Mouse (Mus musculus) limb, embryonic 13.5 days (tissue): ENCODE data around the gene Nt5c. TPM values are rescaled to one million over a fixed set of nuclear protein-coding genes. Genes with fewer than 3 reads are reported as not detected.
"Not testable (repeated sequence)": the region's sequence is repeated elsewhere in the genome, so short reads cannot be mapped to it uniquely, and the experiment has no call there.

ENCODE experiments used
- ATAC-seq: fragments of 200-750 bp; cut with Nextera tagmentation; 2 replicates; pipeline ENCODE4 v1.8.0; 2017; ENCODE audit warnings: low read depth, moderate number of reproducible peaks, moderate TSS enrichment; ENCODE audit not compliant: low FRiP score
- H3K27ac ChIP-seq: fragments of 300-500 bp; sonication (generic); 2 replicates; pipeline ENCODE4 v1.5.1; 2015; ENCODE audit warnings: inconsistent platforms, mild to moderate bottlenecking, moderate library complexity
- H3K27me3 ChIP-seq: fragments of 300-500 bp; sonication (generic); 2 replicates; pipeline ENCODE4 v1.6.1; 2015; ENCODE audit warnings: mild to moderate bottlenecking, inconsistent platforms
- H3K36me3 ChIP-seq: fragments of 300-500 bp; sonication (generic); 2 replicates; pipeline ENCODE4 v1.6.1; 2015; ENCODE audit warnings: inconsistent platforms, mild to moderate bottlenecking, moderate library complexity
- H3K4me1 ChIP-seq: fragments of 300-500 bp; sonication (generic); 2 replicates; pipeline ENCODE4 v1.6.1; 2015; ENCODE audit warnings: inconsistent platforms
- H3K4me2 ChIP-seq: fragments of 300-500 bp; sonication (generic); replicated peaks from 2 replicates; pipeline ENCODE4 v1.6.1; 2015; ENCODE audit warnings: inconsistent platforms, mild to moderate bottlenecking, moderate library complexity
- H3K4me3 ChIP-seq: fragments of 300-500 bp; sonication (generic); 2 replicates; pipeline ENCODE4 v1.5.1; 2015; ENCODE audit warnings: moderate library complexity, mild to moderate bottlenecking, inconsistent platforms
- H3K9ac ChIP-seq: fragments of 300-500 bp; sonication (generic); 2 replicates; pipeline ENCODE4 v1.6.1; 2015; ENCODE audit warnings: mild to moderate bottlenecking, inconsistent platforms
- H3K9me3 ChIP-seq: fragments of 300-500 bp; sonication (generic); 2 replicates; pipeline ENCODE4 v1.6.1; 2016; ENCODE audit warnings: inconsistent platforms
- WGBS: fragments of 180-500 bp; shearing (Covaris S2); methylation state at CpG from one replicate; pipeline ENCODE4 v1.1.7; 2015; 5-methylcytosine and 5-hydroxymethylcytosine counted together
- polyA plus RNA-seq: library from polyadenylated mRNA; unstranded; fragments of >200 nt; fragmentation: Nextera tagmentation; extraction: Ambion mirVana; gene quantifications from 2 replicates; pipeline ENCODE4 v1.2.1, GENCODE M21; 2015

The Nt5c gene
- polyA plus RNA-seq, 1 experiment from 2014 or later: 65.4 TPM

DNA sequence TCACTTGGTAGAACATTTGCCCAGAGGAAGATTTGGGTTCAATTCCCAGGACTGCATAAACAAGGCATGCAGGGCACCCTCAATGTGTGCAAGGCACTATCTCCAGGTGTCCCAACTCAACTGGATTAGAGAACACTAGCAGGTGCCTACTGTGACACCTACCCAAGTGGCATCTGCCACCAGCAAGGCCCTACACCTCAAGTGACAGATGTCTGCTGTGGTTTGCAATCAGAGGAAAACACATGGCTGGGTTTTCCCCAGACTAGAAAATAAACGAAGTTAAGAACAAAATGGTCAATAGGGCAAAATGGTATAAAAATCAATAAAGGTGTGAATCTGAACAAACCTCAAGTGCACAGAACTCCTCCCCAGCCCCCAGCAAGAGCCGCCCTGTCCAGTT, 16.4 kb upstream of the Nt5c start:
- Histone ChIP-seq H3K4me1 (peaks cover 39% of the 10 kb centered on the region), H3K9me3 (no peaks in the 10 kb centered on the region), H3K27ac (no peak overlapping the region), H3K36me3 (peaks cover 13% of the 10 kb centered on the region), H3K9ac (no peak overlapping the region), H3K4me2 (no peak overlapping the region), H3K27me3 (no peaks in the 10 kb centered on the region), H3K4me3 (no peak overlapping the region)
- no peak for ATAC-seq
- WGBS: 87% methylated on average over 2 of the region's 2 CpGs

DNA sequence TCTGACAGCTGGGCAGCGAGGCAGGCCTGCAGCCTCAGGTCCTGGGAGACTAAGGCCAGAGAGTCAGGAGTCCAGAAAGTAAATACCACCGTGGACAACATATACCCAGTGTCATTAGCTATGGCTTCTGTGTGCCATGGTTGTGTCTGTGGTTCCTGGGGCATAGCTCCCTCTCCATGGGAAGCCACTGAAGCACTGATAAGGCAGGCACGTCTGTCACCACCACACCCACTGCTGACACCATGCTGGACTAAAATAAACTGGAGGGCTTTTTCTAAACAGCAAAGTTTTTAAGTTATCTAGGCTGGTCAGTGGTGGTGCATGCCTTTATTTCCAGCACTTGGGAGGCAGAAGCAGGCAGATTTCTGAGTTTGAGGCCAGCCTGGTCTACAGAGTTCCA, 14.9 kb upstream of the Nt5c start:
- Histone ChIP-seq H3K4me3 (no peak overlapping the region), H3K27me3 (no peaks in the 10 kb centered on the region), H3K27ac (no peak overlapping the region), H3K4me1 (peaks cover 24% of the 10 kb centered on the region), H3K36me3 (peaks cover 26% of the 10 kb centered on the region), H3K9ac (no peak overlapping the region), H3K4me2 (no peak overlapping the region), H3K9me3 (no peaks in the 10 kb centered on the region)
- ATAC-seq: no peak
- WGBS: 79% methylated on average over 3 of the region's 3 CpGs

DNA sequence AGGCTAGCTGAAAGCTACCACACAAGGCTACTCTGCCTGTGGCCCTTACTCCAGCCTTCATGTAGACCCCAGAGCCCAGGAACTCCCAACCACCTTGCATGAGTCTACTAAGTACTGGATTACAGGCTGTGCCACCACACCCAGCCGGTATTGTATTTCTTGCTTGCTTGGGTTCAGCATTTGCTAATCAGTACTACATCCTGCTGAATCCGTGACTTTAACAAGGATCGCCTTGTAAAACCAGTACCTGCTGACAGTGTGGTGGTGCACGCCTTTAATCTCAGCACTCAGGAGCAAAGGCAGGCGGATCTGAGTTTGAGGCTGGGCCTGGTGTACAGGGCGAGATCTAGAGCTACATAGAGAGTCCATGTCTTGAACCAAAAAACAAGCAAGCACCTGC, 11.0 kb upstream of the Nt5c start:
- 86% methylated on average over 6 of the region's 6 CpGs for WGBS
- Histone ChIP-seq H3K9me3 (no peaks in the 10 kb centered on the region), H3K36me3 (peaks cover 62% of the 10 kb centered on the region), H3K4me2 (no peak overlapping the region), H3K9ac (no peak overlapping the region), H3K27me3 (no peaks in the 10 kb centered on the region), H3K4me3 (no peak overlapping the region), H3K27ac (no peak overlapping the region), H3K4me1 (no peaks in the 10 kb centered on the region)
- no peak for ATAC-seq

DNA sequence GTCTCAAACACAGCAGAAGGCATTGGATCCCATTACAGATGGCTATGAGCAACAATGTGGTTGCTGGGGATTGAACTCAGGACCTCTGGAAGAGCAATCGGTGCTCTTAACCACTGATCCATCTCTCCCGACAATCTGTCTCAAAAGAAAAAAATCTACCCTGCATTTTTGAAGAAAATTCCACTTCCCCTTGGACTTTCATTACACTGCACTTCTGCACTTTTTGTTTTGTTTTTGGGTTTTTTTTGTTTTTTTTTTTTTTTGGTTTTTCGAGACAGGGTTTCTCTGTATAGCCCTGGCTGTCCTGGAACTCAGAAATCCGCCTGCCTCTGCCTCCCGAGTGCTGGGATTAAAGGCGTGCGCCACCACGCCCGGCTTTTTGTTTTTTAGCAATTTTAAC, 4.9 kb upstream of the Nt5c start:
- not testable (repeated sequence) for ATAC-seq, H3K4me3 ChIP-seq, H3K27me3 ChIP-seq, H3K27ac ChIP-seq, H3K4me2 ChIP-seq, H3K4me1 ChIP-seq, H3K9ac ChIP-seq, H3K9me3 ChIP-seq
- 83% methylated on average over 9 of the region's 9 CpGs for WGBS
- peaks cover 50% of the 10 kb centered on the region for H3K36me3 ChIP-seq

DNA sequence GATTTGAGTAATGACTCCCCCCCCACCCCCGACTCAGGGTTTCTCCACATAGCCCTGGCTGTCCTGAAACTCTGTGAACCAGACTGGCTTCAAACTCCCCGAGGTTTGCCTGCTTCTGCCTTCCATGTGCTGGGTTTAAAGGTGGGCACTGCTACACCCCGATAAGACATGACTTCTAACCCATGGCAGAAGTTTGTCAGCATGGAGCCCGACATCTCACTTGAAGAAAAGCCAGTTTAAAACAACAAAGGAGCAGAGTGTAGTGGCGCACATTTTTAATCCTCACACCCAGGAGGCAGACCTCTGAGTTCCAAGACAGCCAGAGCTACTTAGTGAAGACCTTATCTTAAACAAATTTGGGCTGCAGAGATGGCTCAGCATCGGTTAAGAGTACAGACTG, 725 bp upstream of the Nt5c start:
- WGBS: 41% methylated on average over 6 of the region's 6 CpGs
- peak overlapping the region; percentile 85 for H3K4me2 ChIP-seq
- peaks cover 27% of the 10 kb centered on the region for H3K36me3 ChIP-seq
- H3K9ac ChIP-seq: peak overlapping the region; percentile 78
- H3K9me3 ChIP-seq: no peaks in the 10 kb centered on the region
- H3K4me3 ChIP-seq: peak overlapping the region; percentile 65
- H3K4me1 ChIP-seq: peaks cover 14% of the 10 kb centered on the region
- no peaks in the 10 kb centered on the region for H3K27me3 ChIP-seq
- no peak overlapping the region for H3K27ac ChIP-seq
- no peak for ATAC-seq

GRCm38 (mm10) chr11:115490441-115491355, 964 bp downstream of the Nt5c start:
- peak overlapping the region; percentile 49; the same call in 1 of the 2 replicates for H3K27ac ChIP-seq
- peak; percentile 54; the same call in 1 of the 2 replicates for ATAC-seq
- peaks cover 14% of the 10 kb centered on the region for H3K4me1 ChIP-seq
- peak overlapping the region; percentile 65 for H3K4me3 ChIP-seq
- H3K36me3 ChIP-seq: peaks cover 19% of the 10 kb centered on the region
- no peaks in the 10 kb centered on the region for H3K9me3 ChIP-seq
- H3K4me2 ChIP-seq: peak overlapping the region; percentile 85
- no peaks in the 10 kb centered on the region for H3K27me3 ChIP-seq
- WGBS: 23% methylated on average over 25 of the region's 25 CpGs
- H3K9ac ChIP-seq: peak overlapping the region; percentile 78

DNA sequence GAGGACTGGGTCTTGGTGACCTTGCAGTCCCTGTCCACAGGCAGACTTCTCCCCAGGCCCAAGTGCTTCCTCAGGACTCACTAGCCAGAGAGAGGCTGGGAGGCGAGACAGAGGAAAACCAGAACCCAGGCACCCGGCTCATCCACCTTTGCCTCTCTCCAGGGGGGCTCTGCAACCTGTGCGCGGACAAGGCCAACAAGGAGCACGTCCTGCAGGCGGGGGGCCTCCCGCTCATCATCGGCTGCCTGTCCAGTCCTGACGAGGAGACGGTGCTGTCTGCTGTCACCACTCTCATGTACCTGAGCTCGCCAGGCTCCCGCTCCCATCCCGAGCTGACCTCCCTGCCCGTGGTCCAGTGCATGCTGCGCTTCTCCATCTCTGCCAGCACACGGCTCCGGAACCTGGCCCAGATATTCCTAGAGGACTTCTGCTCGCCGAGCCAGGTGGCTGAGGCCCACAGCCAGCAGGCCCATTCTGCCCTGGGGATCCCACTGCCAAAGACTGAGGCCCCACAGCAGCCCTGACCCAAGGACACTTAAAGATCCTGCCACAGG, 3.0 kb downstream of the Nt5c start:
- H3K4me1 ChIP-seq: peaks cover 14% of the 10 kb centered on the region
- peaks cover 19% of the 10 kb centered on the region for H3K36me3 ChIP-seq
- H3K4me3 ChIP-seq: no peak overlapping the region
- 0 out of 2 replicates have a peak overlapping the region, but pooled peaks have one; percentile 25 for H3K9ac ChIP-seq
- no peak overlapping the region for H3K4me2 ChIP-seq
- H3K27me3 ChIP-seq: no peaks in the 10 kb centered on the region
- H3K9me3 ChIP-seq: no peaks in the 10 kb centered on the region
- 85% methylated on average over 19 of the region's 19 CpGs for WGBS
- no peak overlapping the region for H3K27ac ChIP-seq
- ATAC-seq: no peak

DNA sequence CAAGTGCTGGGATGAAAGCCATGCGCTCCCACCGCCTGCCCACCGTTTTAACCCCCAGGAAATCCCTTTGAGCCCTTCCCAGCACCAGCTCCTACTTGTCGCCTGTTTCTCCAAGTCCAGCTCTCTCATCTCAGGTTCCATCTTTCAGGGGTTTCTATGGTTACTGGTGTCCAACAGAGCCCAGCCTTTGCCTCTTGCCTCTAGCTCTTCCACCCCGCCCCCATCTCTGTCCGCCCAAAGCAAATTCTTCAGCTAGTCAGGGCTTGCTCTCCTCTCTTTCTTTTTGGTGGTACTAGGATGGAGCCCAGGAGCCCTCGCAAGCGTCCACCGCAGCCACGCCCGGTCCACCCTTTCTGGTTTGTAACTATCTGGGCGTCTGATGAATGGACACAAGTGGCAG, 6.5 kb downstream of the Nt5c start:
- Histone ChIP-seq H3K9me3 (no peaks in the 10 kb centered on the region), H3K36me3 (peaks cover 20% of the 10 kb centered on the region), H3K4me3 (no peak overlapping the region), H3K9ac (no peak overlapping the region), H3K4me1 (no peaks in the 10 kb centered on the region), H3K4me2 (no peak overlapping the region), H3K27ac (no peak overlapping the region), H3K27me3 (no peaks in the 10 kb centered on the region)
- ATAC-seq: no peak
- WGBS: 54% methylated on average over 12 of the region's 12 CpGs

- no peaks in the 10 kb centered on the region for H3K9me3 ChIP-seq
- H3K36me3 ChIP-seq: peaks cover 10% of the 10 kb centered on the region
- no peak overlapping the region for H3K4me2 ChIP-seq
- no peaks in the 10 kb centered on the region for H3K27me3 ChIP-seq
- H3K9ac ChIP-seq: no peak overlapping the region
- 17% methylated on average over 6 of the region's 6 CpGs for WGBS
- no peaks in the 10 kb centered on the region for H3K4me1 ChIP-seq
- H3K4me3 ChIP-seq: no peak overlapping the region
- H3K27ac ChIP-seq: no peak overlapping the region
- ATAC-seq: no peak
Observed at GRCm38 (mm10) chr11:115483726-115484125, 7.9 kb downstream of the Nt5c start.

DNA sequence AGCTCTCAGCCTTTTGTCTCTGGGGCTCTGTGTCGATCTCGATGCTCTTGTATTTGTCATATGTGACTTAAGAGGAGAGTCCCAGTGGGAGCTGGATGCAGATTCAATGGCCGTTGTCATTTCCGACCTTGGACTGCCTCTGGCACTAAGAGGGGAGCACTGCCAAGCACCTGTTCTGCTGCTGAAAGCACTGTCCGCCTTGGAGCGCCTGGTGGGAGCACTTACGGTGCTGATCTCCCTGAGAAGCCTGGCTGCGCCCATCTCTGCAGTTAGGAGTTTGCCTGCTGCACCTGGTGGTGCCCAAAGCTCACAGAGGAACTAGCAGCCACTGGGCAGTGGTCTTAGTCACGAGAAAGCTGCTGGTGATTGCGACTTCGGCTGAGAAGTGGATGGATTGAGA, 8.4 kb downstream of the Nt5c start:
- no peak overlapping the region for H3K9ac ChIP-seq
- 67% methylated on average over 11 of the region's 11 CpGs for WGBS
- H3K9me3 ChIP-seq: no peaks in the 10 kb centered on the region
- no peak overlapping the region for H3K27ac ChIP-seq
- no peaks in the 10 kb centered on the region for H3K27me3 ChIP-seq
- H3K4me2 ChIP-seq: no peak overlapping the region
- H3K36me3 ChIP-seq: peaks cover 6% of the 10 kb centered on the region; the same call in 1 of the 2 replicates
- no peaks in the 10 kb centered on the region for H3K4me1 ChIP-seq
- no peak overlapping the region for H3K4me3 ChIP-seq
- ATAC-seq: no peak

GRCm38 (mm10) chr11:115481553-115482259, 10.0 kb downstream of the Nt5c start:
- H3K27ac ChIP-seq: no peak overlapping the region
- peaks cover 6% of the 10 kb centered on the region; the same call in 1 of the 2 replicates for H3K36me3 ChIP-seq
- H3K27me3 ChIP-seq: no peaks in the 10 kb centered on the region
- no peaks in the 10 kb centered on the region for H3K9me3 ChIP-seq
- no peak overlapping the region for H3K4me2 ChIP-seq
- H3K4me3 ChIP-seq: no peak overlapping the region
- 81% methylated on average over 6 of the region's 6 CpGs for WGBS
- H3K4me1 ChIP-seq: peaks cover 8% of the 10 kb centered on the region
- no peak overlapping the region for H3K9ac ChIP-seq
- ATAC-seq: no peak

- H3K27me3 ChIP-seq: no peaks in the 10 kb centered on the region
- no peak overlapping the region for H3K9ac ChIP-seq
- H3K36me3 ChIP-seq: peaks cover 6% of the 10 kb centered on the region; the same call in 1 of the 2 replicates
- H3K4me3 ChIP-seq: no peak overlapping the region
- H3K4me2 ChIP-seq: no peak overlapping the region
- H3K9me3 ChIP-seq: no peaks in the 10 kb centered on the region
- no peak overlapping the region for H3K27ac ChIP-seq
- ATAC-seq: no peak
- WGBS: 86% methylated on average over 9 of the region's 9 CpGs
- H3K4me1 ChIP-seq: peaks cover 28% of the 10 kb centered on the region
Observed at GRCm38 (mm10) chr11:115478296-115478938, 13.2 kb downstream of the Nt5c start.
